Mouse (Mus musculus): Measurements from ENCODE around the gene Ric1. TPM values are rescaled to one million over a fixed set of nuclear protein-coding genes. Genes with fewer than 3 reads are reported as not detected.

The Ric1 gene
- total and polyA plus RNA-seq, 2 experiments from 2014 or later, result 10.4 to 38.0 TPM

DNA sequence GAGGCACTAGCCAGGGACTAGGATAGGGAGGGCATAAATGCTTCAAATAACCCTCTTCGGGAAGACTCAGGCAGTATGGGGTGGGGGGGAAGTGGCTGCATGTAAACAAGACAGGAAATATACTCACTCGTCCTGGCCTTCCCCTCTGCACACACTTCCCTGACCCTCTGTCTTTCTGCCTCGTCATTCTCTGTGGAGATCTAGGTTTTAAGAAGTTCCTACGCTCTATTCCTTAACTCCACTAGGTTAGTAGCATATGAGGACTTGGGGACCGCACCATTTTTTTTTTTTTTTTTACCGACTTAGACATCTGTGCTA lies 34.0 kb upstream of the Ric1 start:
- H3K4me1 ChIP-seq (ENCODE audit: insufficient read depth), result no peaks in the 10 kb centered on the region
- no peaks in the 10 kb centered on the region for H3K27me3 ChIP-seq (ENCODE audit: insufficient read depth, low read length)
- no peak overlapping the region for H3K27ac ChIP-seq (ENCODE audit: low read depth, low read length)
- H3K4me3 ChIP-seq (ENCODE audit: low read depth, low read length), result no peak overlapping the region
- no peaks in the 10 kb centered on the region for H3K9me3 ChIP-seq (ENCODE audit: low read length)
- no peak overlapping the region for H3K9ac ChIP-seq
- ATAC-seq (no peak), DNase-seq (no peak)
- 66% methylated on average over 6 of the region's 6 CpGs for WGBS
- no peak overlapping the region for H3K4me2 ChIP-seq (ENCODE audit: low read depth)
- no peak for TF ChIP-seq CTCF (IDR thresholded peaks at IDR 0.05; ENCODE audit: low read depth)
- no peaks in the 10 kb centered on the region for H3K36me3 ChIP-seq (ENCODE audit: insufficient read depth)

- Histone ChIP-seq H3K9ac (no peak overlapping the region), H3K4me3 (ENCODE audit: low read depth, low read length) (no peak overlapping the region), H3K36me3 (ENCODE audit: insufficient read depth) (no peaks in the 10 kb centered on the region), H3K27me3 (ENCODE audit: insufficient read depth, low read length) (no peaks in the 10 kb centered on the region), H3K27ac (ENCODE audit: low read depth, low read length) (no peak overlapping the region), H3K4me2 (ENCODE audit: low read depth) (no peak overlapping the region), H3K9me3 (ENCODE audit: low read length) (no peaks in the 10 kb centered on the region), H3K4me1 (ENCODE audit: insufficient read depth) (no peaks in the 10 kb centered on the region)
- no peak for TF ChIP-seq CTCF (IDR thresholded peaks at IDR 0.05; ENCODE audit: low read depth)
- no peak for DNase-seq
- WGBS, result 81% methylated on average over 10 of the region's 10 CpGs
- ATAC-seq, result no peak
Observed at GRCm38 (mm10) chr19:29488420-29488819, 33.7 kb upstream of the Ric1 start.

DNA sequence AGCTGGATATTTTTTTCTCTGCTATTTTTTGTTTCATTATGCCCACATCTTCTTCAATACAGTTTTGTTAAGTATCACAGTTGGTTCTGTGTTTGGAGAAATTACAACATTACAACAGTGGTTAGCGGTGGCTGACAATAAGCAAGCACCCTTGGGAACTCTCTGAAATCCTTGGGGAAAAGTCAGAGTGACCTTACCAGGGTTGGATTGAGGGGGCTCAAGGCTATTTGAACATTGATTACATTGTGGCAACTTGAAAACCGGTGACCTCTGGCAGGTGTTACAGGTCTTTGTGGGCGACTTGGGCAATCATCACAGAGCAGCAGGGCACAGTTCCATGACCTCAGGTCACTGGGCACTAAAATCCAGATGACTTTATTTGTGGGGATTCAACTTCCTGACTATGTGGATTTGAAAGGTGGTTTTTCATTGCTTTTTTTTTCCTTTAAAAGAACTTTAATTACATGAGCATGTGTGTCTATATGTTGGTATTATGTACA lies 32.2 kb upstream of the Ric1 start:
- Histone ChIP-seq H3K4me1 (ENCODE audit: insufficient read depth) (no peaks in the 10 kb centered on the region), H3K27ac (ENCODE audit: low read depth, low read length) (no peak overlapping the region), H3K9me3 (ENCODE audit: low read length) (no peaks in the 10 kb centered on the region), H3K4me3 (ENCODE audit: low read depth, low read length) (no peak overlapping the region), H3K4me2 (ENCODE audit: low read depth) (no peak overlapping the region), H3K27me3 (ENCODE audit: insufficient read depth, low read length) (no peaks in the 10 kb centered on the region), H3K9ac (no peak overlapping the region), H3K36me3 (ENCODE audit: insufficient read depth) (no peaks in the 10 kb centered on the region)
- 88% methylated on average over 3 of the region's 3 CpGs for WGBS
- ATAC-seq (no peak), DNase-seq (no peak)
- TF ChIP-seq CTCF (IDR thresholded peaks at IDR 0.05; ENCODE audit: low read depth), result no peak

DNA sequence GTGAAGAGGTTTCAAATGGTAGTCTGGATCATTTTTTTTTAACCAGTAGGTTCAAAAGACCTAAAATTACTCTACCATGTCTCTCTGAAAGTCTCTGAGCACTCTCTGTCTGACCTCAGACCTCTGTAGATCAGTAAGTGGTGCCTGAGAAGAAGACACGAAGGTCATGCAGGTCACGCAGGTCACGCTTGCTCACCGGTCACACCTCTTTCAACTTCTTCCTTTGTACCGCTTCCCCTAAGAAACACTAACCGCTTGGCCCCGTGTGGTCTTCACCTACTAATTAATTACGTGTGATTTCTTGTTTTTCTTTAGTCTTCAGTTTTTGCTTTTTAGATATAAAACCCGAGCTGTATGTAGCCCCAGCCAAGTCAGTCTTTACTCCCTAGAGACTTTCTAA lies 30.6 kb upstream of the Ric1 start:
- Histone ChIP-seq H3K9ac (no peak overlapping the region), H3K4me3 (ENCODE audit: low read depth, low read length) (no peak overlapping the region), H3K27me3 (ENCODE audit: insufficient read depth, low read length) (no peaks in the 10 kb centered on the region), H3K4me2 (ENCODE audit: low read depth) (no peak overlapping the region), H3K4me1 (ENCODE audit: insufficient read depth) (no peaks in the 10 kb centered on the region), H3K9me3 (ENCODE audit: low read length) (no peaks in the 10 kb centered on the region), H3K27ac (ENCODE audit: low read depth, low read length) (no peak overlapping the region), H3K36me3 (ENCODE audit: insufficient read depth) (no peaks in the 10 kb centered on the region)
- DNase-seq, result no peak
- WGBS, result 83% methylated on average over 9 of the region's 9 CpGs
- no peak for TF ChIP-seq CTCF (IDR thresholded peaks at IDR 0.05; ENCODE audit: low read depth)
- ATAC-seq, result no peak

DNA sequence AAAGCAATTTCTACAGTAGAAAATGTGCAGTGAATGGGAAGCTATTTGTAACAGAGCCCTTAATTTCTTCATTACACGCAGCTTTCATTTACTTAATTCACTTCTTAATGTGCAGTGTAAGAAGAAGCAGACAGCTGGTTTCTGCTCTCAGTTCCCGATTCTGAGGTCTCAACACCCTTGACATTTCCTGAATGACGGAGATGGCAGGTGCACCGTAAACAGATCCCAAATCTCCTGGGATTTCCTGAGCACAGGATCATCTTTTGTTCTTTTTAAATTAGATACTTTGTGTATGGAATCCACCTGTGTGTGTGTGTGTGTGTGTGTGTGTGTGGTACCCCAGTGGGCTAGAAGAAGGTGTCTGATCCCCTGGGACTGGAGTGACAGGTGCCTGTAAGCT lies 27.6 kb upstream of the Ric1 start:
- no peak for TF ChIP-seq CTCF (IDR thresholded peaks at IDR 0.05; ENCODE audit: low read depth)
- WGBS, result 65% methylated on average over 4 of the region's 4 CpGs
- DNase-seq (no peak), ATAC-seq (no peak)
- Histone ChIP-seq H3K9ac (no peak overlapping the region), H3K4me1 (ENCODE audit: insufficient read depth) (no peaks in the 10 kb centered on the region), H3K4me2 (ENCODE audit: low read depth) (no peak overlapping the region), H3K27ac (ENCODE audit: low read depth, low read length) (no peak overlapping the region), H3K9me3 (ENCODE audit: low read length) (no peaks in the 10 kb centered on the region), H3K27me3 (ENCODE audit: insufficient read depth, low read length) (no peaks in the 10 kb centered on the region), H3K4me3 (ENCODE audit: low read depth, low read length) (no peak overlapping the region), H3K36me3 (ENCODE audit: insufficient read depth) (no peaks in the 10 kb centered on the region)

- TF ChIP-seq CTCF (IDR thresholded peaks at IDR 0.05; ENCODE audit: low read depth), result no peak
- Histone ChIP-seq H3K36me3 (ENCODE audit: insufficient read depth) (no peaks in the 10 kb centered on the region), H3K9me3 (ENCODE audit: low read length) (no peaks in the 10 kb centered on the region), H3K4me1 (ENCODE audit: insufficient read depth) (no peaks in the 10 kb centered on the region), H3K27me3 (ENCODE audit: insufficient read depth, low read length) (no peaks in the 10 kb centered on the region), H3K4me3 (ENCODE audit: low read depth, low read length) (no peak overlapping the region), H3K9ac (no peak overlapping the region), H3K27ac (ENCODE audit: low read depth, low read length) (no peak overlapping the region), H3K4me2 (ENCODE audit: low read depth) (no peak overlapping the region)
- 72% methylated on average over 6 of the region's 6 CpGs for WGBS
- no peak for DNase-seq
- ATAC-seq, result no peak
Observed at GRCm38 (mm10) chr19:29496001-29496597, 26.0 kb upstream of the Ric1 start.

- no peaks in the 10 kb centered on the region for H3K4me1 ChIP-seq (ENCODE audit: insufficient read depth)
- ATAC-seq (no peak), DNase-seq (no peak)
- no peak overlapping the region for H3K9ac ChIP-seq
- no peak for TF ChIP-seq CTCF (IDR thresholded peaks at IDR 0.05; ENCODE audit: low read depth)
- H3K4me3 ChIP-seq (ENCODE audit: low read depth, low read length), result no peak overlapping the region
- H3K9me3 ChIP-seq (ENCODE audit: low read length), result no peaks in the 10 kb centered on the region
- H3K27ac ChIP-seq (ENCODE audit: low read depth, low read length), result no peak overlapping the region
- H3K4me2 ChIP-seq (ENCODE audit: low read depth), result no peak overlapping the region
- H3K36me3 ChIP-seq (ENCODE audit: insufficient read depth), result no peaks in the 10 kb centered on the region
- no peaks in the 10 kb centered on the region for H3K27me3 ChIP-seq (ENCODE audit: insufficient read depth, low read length)
- WGBS, result 82% methylated on average over 7 of the region's 7 CpGs
Observed at GRCm38 (mm10) chr19:29496786-29497557, 25.1 kb upstream of the Ric1 start.
